Mouse (Mus musculus): ENCODE measurements around the gene Pibf1. TPM values are rescaled to one million over a fixed set of nuclear protein-coding genes. Genes with fewer than 3 reads are reported as not detected.

Gene Pibf1
- total and polyA plus RNA-seq, 3 experiments = 1.8 to 7.2 (median 6.5) TPM

DNA sequence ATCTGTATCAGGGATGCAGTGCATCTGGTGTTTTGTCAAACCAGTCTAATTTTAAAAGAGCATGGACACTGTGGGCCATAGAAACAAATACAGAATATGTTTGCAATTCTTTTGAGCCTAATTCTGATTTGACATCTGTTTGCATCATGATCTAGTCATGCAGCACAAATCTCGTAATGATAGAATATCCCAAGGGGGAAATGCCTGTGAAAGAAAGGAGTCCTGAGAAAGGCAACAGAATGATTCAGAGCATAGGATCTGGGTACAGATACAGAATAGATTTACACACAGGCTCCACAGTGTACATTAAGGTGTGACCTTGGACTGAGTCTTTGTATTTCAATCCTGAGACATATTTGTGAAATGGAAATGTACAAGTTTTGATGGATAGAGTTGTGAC, 47.6 kb downstream of the Pibf1 start:
- Histone ChIP-seq H3K27ac (no peak overlapping the region), H3K79me2 (replicated peaks; ENCODE audit: control insufficient read depth, insufficient read depth, low read length) (no peaks in the 10 kb centered on the region), H3K4me1 (ENCODE audit: control insufficient read depth, insufficient read depth, low read length) (no peaks in the 10 kb centered on the region), H3K4me3 (no peak overlapping the region), H3K27me3 (ENCODE audit: control insufficient read depth, insufficient read depth, low read length) (no peaks in the 10 kb centered on the region), H3K36me3 (ENCODE audit: control insufficient read depth, insufficient read depth, low read length) (no peaks in the 10 kb centered on the region), H3K9ac (ENCODE audit: low read depth, low read length) (no peak overlapping the region)
- no peak for DNase-seq
- TF ChIP-seq CTCF (IDR thresholded peaks at IDR 0.05) = no peak
- no peak for TF ChIP-seq EP300 (IDR thresholded peaks at IDR 0.05; ENCODE audit: insufficient read depth, low read depth, low read length)
- no peak for TF ChIP-seq POLR2A (IDR thresholded peaks at IDR 0.05; ENCODE audit: insufficient read depth, low read depth, low read length)
- intact Hi-C loops (cut with DNase I) = loop anchor here (10.0 kb wide), 2 partner anchors 148 to 598 kb away; partner anchors contain the start of gene Klf5
- WGBS = 83% methylated on average over 1 of the region's 1 CpGs

DNA sequence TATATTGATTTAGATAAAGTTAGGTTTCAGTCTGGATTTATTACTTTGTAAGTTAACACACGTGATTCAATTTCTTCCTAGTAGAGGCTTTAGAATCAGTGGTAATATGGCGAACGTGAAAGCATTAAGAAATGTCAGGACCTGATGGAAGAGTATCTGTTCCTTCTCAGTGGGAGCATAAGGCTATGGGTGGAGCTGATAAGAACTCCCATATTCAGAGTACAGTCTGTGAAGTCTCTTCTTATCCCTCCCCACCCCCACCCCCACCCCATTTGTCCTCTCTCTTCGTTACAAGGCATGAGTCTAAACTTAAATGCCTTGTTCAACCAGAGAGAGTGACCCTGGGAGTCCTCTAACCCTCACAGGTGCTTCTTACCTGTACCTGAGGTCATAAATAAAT, 53.5 kb downstream of the Pibf1 start:
- Histone ChIP-seq H3K36me3 (ENCODE audit: control insufficient read depth, insufficient read depth, low read length) (no peaks in the 10 kb centered on the region), H3K4me3 (no peak overlapping the region), H3K9ac (ENCODE audit: low read depth, low read length) (no peak overlapping the region), H3K27ac (no peak overlapping the region), H3K79me2 (replicated peaks; ENCODE audit: control insufficient read depth, insufficient read depth, low read length) (no peaks in the 10 kb centered on the region), H3K4me1 (ENCODE audit: control insufficient read depth, insufficient read depth, low read length) (no peaks in the 10 kb centered on the region), H3K27me3 (ENCODE audit: control insufficient read depth, insufficient read depth, low read length) (no peaks in the 10 kb centered on the region)
- no peak for DNase-seq
- TF ChIP-seq EP300 (IDR thresholded peaks at IDR 0.05; ENCODE audit: insufficient read depth, low read depth, low read length) = no peak
- no peak for TF ChIP-seq POLR2A (IDR thresholded peaks at IDR 0.05; ENCODE audit: insufficient read depth, low read depth, low read length)
- no peak for TF ChIP-seq CTCF (IDR thresholded peaks at IDR 0.05)
- 94% methylated on average over 4 of the region's 4 CpGs for WGBS
- intact Hi-C loops (cut with DNase I) = no loop called here

DNA sequence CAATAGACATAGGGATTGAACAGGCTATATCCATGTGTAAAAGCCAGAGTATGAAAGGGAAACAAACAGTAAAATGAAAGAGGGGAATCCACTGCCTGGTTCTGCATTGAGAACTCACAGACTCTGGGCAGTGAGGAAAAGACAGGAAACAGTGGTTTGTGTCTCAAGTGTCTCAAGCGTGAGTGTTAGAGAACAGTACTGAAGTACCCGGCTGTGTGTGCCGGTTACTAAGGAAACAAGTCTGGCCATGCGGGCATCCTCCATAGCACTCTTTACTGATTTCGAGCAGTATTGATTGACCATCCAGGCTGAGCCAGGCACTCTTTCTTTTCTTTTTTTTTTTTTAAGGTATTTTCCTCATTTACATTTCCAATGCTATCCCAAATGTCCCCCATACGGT, 60.7 kb downstream of the Pibf1 start:
- WGBS = 83% methylated on average over 6 of the region's 6 CpGs

DNA sequence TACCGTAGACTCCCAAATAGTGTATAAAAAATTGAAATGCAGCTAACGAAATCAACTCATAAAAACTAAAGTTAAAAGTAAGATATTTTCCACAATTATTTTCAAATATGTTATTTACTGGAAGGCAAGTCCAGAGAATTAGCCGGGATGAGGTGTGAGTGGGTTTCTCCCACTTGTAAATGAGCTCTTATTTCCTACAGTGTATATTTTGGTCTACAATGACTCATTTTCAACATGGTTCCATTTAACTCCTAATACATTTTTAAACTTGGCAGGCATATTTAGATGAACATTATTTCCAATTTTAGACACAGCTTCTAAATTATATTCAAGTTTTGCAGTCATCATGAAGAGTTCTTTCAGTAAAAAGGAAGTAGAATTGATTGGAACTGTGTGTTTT, 63.8 kb downstream of the Pibf1 start:
- no peak for DNase-seq
- Histone ChIP-seq H3K9ac (ENCODE audit: low read depth, low read length) (no peak overlapping the region), H3K4me1 (ENCODE audit: control insufficient read depth, insufficient read depth, low read length) (0 out of 2 replicates have a peak, but pooled peaks cover 1% of the 10 kb centered on the region), H3K79me2 (replicated peaks; ENCODE audit: control insufficient read depth, insufficient read depth, low read length) (no peaks in the 10 kb centered on the region), H3K27ac (no peak overlapping the region), H3K27me3 (ENCODE audit: control insufficient read depth, insufficient read depth, low read length) (no peaks in the 10 kb centered on the region), H3K36me3 (ENCODE audit: control insufficient read depth, insufficient read depth, low read length) (no peaks in the 10 kb centered on the region), H3K4me3 (no peak overlapping the region)
- intact Hi-C loops (cut with DNase I) = no loop called here
- 82% methylated on average over 3 of the region's 3 CpGs for whole genome bisulfite sequencing
- TF ChIP-seq CTCF (IDR thresholded peaks at IDR 0.05) (no peak), POLR2A (IDR thresholded peaks at IDR 0.05; ENCODE audit: insufficient read depth, low read depth, low read length) (no peak), EP300 (IDR thresholded peaks at IDR 0.05; ENCODE audit: insufficient read depth, low read depth, low read length) (no peak)

More for the DNA sequence above, 60.7 kb downstream of the Pibf1 start:
- Histone ChIP-seq H3K27ac (no peak overlapping the region), H3K36me3 (ENCODE audit: control insufficient read depth, insufficient read depth, low read length) (no peaks in the 10 kb centered on the region), H3K9ac (ENCODE audit: low read depth, low read length) (no peak overlapping the region), H3K79me2 (replicated peaks; ENCODE audit: control insufficient read depth, insufficient read depth, low read length) (no peaks in the 10 kb centered on the region), H3K4me3 (no peak overlapping the region), H3K4me1 (ENCODE audit: control insufficient read depth, insufficient read depth, low read length) (no peaks in the 10 kb centered on the region), H3K27me3 (ENCODE audit: control insufficient read depth, insufficient read depth, low read length) (no peaks in the 10 kb centered on the region)
- TF ChIP-seq CTCF (IDR thresholded peaks at IDR 0.05) = no peak
- no peak for TF ChIP-seq EP300 (IDR thresholded peaks at IDR 0.05; ENCODE audit: insufficient read depth, low read depth, low read length)
- TF ChIP-seq POLR2A (IDR thresholded peaks at IDR 0.05; ENCODE audit: insufficient read depth, low read depth, low read length) = no peak
- DNase-seq = no peak
- intact Hi-C loops (cut with DNase I) = no loop called here

DNA sequence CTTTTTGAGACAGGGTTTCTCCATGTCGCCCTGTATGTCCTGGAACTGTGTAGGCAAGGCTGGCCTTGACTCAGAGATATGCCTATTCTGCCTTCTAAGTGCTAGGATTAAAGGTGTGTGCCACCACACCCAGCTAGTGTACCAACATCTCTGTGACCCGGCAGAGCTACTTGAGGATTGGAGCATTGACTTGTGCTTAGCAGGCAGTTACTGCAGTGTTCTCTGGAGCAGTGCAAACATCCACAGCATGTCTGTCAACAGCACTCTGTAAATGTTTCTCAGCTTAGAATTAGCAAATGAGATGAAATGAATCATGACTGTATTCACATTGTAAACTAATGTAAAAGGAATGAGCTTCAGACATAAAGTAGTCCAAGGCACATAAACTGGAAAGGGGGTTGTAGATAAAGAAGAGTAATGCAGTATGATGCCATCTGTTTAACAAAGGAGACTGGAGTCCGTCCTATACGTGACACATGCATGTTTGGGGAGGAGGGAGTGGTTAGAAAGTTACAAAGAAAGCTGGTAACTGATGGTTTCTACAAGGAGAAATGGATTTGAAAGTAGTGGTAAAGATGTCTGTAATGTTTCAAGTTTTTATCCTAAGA, 75.0 kb downstream of the Pibf1 start:
- 78% methylated on average over 4 of the region's 4 CpGs for WGBS
- H3K36me3 ChIP-seq (ENCODE audit: control insufficient read depth, insufficient read depth, low read length) = no peaks in the 10 kb centered on the region; the same call in 1 of the 2 replicates
- no peaks in the 10 kb centered on the region for H3K79me2 ChIP-seq (replicated peaks; ENCODE audit: control insufficient read depth, insufficient read depth, low read length)
- no peak overlapping the region for H3K9ac ChIP-seq (ENCODE audit: low read depth, low read length)
- H3K4me1 ChIP-seq (ENCODE audit: control insufficient read depth, insufficient read depth, low read length) = no peaks in the 10 kb centered on the region
- DNase-seq = no peak
- intact Hi-C loops (cut with DNase I) = no loop called here
- H3K27ac ChIP-seq = no peak overlapping the region
- TF ChIP-seq CTCF (IDR thresholded peaks at IDR 0.05) = no peak
- TF ChIP-seq POLR2A (IDR thresholded peaks at IDR 0.05; ENCODE audit: insufficient read depth, low read depth, low read length) = no peak
- TF ChIP-seq EP300 (IDR thresholded peaks at IDR 0.05; ENCODE audit: insufficient read depth, low read depth, low read length) = no peak
- H3K27me3 ChIP-seq (ENCODE audit: control insufficient read depth, insufficient read depth, low read length) = no peaks in the 10 kb centered on the region
- no peak overlapping the region for H3K4me3 ChIP-seq

DNA sequence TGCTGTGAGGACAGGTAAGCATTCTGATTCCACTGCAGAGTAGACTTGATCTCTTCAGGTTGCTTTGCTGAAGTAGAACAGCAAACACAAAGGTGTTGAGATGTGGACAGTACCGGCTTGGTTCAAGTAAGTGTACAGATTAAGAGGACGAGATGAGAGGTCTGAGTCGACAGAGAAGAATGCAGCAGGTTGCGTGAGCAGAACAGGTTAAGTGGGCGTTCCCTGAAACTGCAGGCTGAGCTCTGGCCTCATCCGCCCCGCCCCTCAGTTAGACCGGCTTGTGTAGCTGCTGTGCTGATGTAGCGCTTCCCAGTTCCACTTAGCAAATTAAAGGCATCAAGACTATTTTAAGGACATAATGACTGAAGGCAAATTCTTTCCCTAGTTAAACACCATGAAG, 77.3 kb downstream of the Pibf1 start:
- WGBS = 57% methylated on average over 9 of the region's 9 CpGs
- Histone ChIP-seq H3K27me3 (ENCODE audit: control insufficient read depth, insufficient read depth, low read length) (no peaks in the 10 kb centered on the region), H3K4me1 (ENCODE audit: control insufficient read depth, insufficient read depth, low read length) (no peaks in the 10 kb centered on the region), H3K79me2 (replicated peaks; ENCODE audit: control insufficient read depth, insufficient read depth, low read length) (no peaks in the 10 kb centered on the region), H3K9ac (ENCODE audit: low read depth, low read length) (no peak overlapping the region), H3K36me3 (ENCODE audit: control insufficient read depth, insufficient read depth, low read length) (no peaks in the 10 kb centered on the region; the same call in 1 of the 2 replicates), H3K27ac (no peak overlapping the region), H3K4me3 (no peak overlapping the region)
- intact Hi-C loops (cut with DNase I) = no loop called here
- no peak for DNase-seq
- TF ChIP-seq EP300 (IDR thresholded peaks at IDR 0.05; ENCODE audit: insufficient read depth, low read depth, low read length) (no peak), CTCF (IDR thresholded peaks at IDR 0.05) (no peak), POLR2A (IDR thresholded peaks at IDR 0.05; ENCODE audit: insufficient read depth, low read depth, low read length) (no peak)

All from heart, adult 2 months (tissue).